Mouse (Mus musculus): ENCODE data around the gene Cdyl.

GRCm38 (mm10) chr13:35879068-35879467 is 219.4 kb downstream of the Cdyl start:
- TF ChIP-seq CTCF (IDR thresholded peaks at IDR 0.05; ENCODE audit: insufficient read depth, low read length) (no peak), POLR2A (IDR thresholded peaks at IDR 0.05; ENCODE audit: borderline replicate concordance, extremely low read depth, low read depth, low read length) (no peak)

All from lung, adult 2 months (tissue).